Mouse (Mus musculus) ovary, postnatal 10 days (tissue): Measurements from ENCODE around the gene Herpud2.
A peak's percentile ranks its signal among the peaks of the same experiment; 100 is the strongest.
"Not testable (repeated sequence)": the region's sequence is repeated elsewhere in the genome, so short reads cannot be mapped to it uniquely, and the experiment has no call there.

Experiments
- DNase-seq: peaks from one replicate; pipeline ENCODE4 v3.0.0; 2022; ENCODE audit warnings: low spot score

Herpud2 gene

GRCm38 (mm10) chr9:25145925-25146324, 5.7 kb downstream of the Herpud2 start:
- DNase-seq: no peak

GRCm38 (mm10) chr9:25143950-25144349, 7.7 kb downstream of the Herpud2 start:
- DNase-seq: no peak

GRCm38 (mm10) chr9:25142988-25143387, 8.6 kb downstream of the Herpud2 start:
- no peak for DNase-seq

DNA sequence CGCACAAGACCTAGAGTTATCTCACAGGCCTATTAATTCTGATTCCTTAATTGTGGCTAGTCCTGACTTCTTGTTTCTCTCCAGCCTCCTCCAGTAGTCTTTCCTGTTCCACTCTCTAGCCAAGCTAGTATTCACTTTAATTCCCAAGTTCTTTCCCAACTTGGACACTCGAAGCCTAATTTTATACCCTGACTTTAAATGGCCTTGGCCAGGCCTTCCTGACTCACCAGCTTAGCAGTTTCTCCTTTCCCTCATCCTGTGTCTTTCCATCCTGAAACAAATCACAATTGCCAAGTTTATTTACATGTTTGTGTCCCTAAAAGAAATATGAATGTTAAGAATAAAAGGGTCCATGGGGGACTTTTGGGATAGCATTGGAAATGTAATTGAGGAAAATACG, 9.6 kb downstream of the Herpud2 start:
- no peak for DNase-seq

- DNase-seq: no peak
These were observed 11.3 kb downstream of the Herpud2 start for GRCm38 (mm10) chr9:25140330-25140729.

GRCm38 (mm10) chr9:25138900-25139299, 12.7 kb downstream of the Herpud2 start:
- DNase-seq: no peak

GRCm38 (mm10) chr9:25132920-25133319, 18.7 kb downstream of the Herpud2 start:
- DNase-seq: no peak

- DNase-seq: no peak
These were observed 19.4 kb downstream of the Herpud2 start for GRCm38 (mm10) chr9:25132253-25132652.

DNA sequence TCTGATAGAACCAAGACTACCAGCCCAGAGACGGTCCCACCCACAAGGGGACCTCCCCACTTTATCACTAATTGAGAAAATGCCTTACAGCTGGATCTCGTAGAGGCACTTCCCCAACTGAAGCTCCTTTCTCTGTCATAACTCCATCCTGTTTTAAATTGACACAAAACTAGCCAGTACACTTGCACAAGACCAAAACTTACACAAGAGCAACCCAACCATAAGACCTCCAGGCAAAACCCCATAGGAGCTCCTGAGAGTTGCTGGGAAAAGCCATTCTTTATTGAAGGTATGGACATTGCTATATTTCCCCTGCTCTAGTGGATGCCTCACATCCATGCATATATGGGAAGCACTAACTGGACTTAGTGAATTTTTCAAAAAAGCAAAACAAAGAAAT, 27.6 kb downstream of the Herpud2 start:
- no peak for DNase-seq

DNA sequence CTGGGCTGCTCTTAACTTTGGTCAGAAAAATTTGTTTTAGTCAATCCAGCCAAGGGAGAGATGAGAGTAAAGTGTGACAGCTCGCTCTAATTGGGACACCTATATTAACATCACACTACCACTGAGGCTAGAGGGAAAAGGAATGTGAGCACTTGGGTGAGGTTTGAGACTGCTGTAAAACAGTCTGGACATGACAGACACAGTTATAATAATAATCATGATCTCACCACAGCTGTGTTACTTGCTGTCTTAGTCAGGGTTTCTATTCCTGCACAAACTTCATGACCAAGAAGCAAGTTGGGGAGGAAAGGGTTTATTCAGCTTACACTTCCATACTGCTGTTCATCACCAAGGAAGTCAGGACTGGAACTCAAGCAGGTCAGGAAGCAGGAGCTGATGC, 28.0 kb downstream of the Herpud2 start:
- DNase-seq: not testable (repeated sequence)

DNA sequence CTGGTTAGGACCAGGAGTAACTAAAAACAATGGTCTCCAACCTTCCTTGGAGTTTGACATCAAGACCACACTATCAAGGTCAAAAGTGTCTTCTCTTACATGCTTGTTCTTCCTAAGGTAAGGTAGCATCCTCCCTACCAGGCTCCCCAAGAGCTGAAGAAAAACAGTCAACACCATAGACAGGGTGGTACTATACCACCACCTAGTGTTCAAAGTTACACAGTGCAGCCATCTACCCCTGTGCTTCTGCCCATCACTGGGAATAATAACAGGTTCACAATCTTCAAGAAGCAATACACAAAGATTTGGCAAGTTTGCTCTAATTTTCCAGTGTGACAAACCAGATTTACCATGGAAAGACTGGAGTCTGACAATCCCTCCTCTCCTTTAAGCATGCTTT, 47.0 kb downstream of the Herpud2 start:
- peak; percentile 1 for DNase-seq

DNA sequence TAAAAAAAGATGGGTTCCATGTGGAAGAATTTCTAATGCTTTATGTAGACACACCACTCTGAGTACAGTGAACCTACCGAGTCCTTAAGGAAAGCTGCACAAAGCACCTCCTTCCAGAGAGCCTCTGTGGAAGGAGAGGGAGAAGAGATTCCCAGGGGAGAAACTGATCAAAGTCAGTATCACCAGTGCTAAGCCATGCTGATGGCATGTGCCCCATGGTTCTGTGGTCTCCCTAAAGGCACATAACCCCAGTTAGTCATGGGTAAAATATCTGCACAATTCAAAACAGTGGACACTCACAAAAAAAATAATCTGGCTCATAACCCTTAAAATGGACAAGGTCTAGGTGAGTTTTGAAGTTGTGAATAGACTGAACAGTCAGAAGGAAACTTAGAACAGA, 48.7 kb downstream of the Herpud2 start:
- no peak for DNase-seq

- DNase-seq: no peak
These were observed 60.8 kb downstream of the Herpud2 start for GRCm38 (mm10) chr9:25090853-25091252.

DNA sequence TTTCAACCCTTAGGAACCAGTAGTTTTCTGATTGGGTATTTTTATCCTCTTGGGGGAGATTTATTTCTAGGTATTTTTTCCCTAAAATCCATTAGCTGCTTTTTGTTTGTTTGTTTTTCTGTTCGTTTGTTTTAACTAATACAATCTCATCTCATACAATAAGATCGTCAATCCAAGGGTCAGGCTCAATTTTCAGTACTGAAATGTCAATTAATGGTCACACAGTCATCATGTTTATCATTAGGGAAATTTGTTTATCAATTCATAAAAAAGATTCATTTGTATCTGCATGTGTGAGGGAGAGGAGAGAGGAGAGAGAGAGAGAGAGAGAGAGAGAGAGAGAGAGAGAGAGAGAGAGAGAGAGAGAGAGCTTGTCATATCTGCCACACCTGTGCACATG, 62.5 kb downstream of the Herpud2 start, which contains the start of gene Gm10181:
Gene Gm10181 (plus strand): TSS at position 301 of the 400 bp plus-strand sequence.
- DNase-seq: no peak

DNA sequence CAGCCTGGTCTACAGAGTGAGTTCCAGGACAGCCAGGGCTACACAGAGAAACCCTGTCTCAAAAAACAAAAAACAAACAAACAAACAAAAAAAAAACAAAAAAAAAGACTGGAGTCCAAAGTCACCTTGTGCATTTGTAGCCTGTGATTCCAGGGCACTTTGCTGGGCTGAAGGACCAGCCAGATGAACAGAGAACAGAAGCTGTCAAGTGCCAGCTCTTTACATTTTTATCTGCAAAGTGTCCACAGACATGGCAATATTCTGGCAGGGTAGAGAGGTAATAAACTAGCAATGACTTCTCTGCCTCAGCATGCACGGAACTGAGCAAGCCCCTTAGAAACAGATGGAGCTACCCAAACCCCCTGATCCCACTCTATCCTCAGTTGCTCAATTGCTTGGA, 75.1 kb downstream of the Herpud2 start:
- DNase-seq: no peak

GRCm38 (mm10) chr9:25075977-25076376, 75.6 kb downstream of the Herpud2 start:
- no peak for DNase-seq

- no peak for DNase-seq
These were observed 79.0 kb downstream of the Herpud2 start for GRCm38 (mm10) chr9:25072666-25073065.

DNA sequence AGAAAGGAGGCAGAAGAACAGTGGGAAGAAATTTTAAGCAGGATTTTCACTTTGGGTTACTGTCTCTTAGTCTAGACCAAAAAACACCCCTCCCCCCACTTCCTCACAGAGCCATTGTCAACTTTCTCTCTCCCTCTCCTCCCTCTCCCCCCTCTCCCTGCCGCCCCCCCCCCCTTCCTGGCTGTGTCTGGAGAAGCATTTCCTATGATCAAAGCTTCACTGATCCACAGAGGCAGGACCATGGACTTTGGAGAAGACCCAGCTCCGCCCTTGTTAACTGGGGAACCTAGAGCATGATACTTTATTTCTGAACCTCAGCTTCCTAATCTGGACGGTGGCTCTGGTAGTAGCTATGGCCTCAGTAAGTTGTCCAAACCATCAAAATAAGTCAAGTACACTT, 92.9 kb downstream of the Herpud2 start:
- DNase-seq: no peak
